Mouse (Mus musculus) lung, embryonic 16.5 days (tissue): Measurements from ENCODE around the gene Cybrd1. TPM values are rescaled to one million over a fixed set of nuclear protein-coding genes. Genes with fewer than 3 reads are reported as not detected.

Experiments
- ATAC-seq: fragments of 200-750 bp; cut with Nextera tagmentation; 2 replicates; pipeline ENCODE4 v1.8.0; 2017; ENCODE audit warnings: low read depth, mild to moderate bottlenecking, moderate library complexity
- H3K27ac ChIP-seq: fragments of 300-500 bp; sonication (generic); 2 replicates; pipeline ENCODE4 v1.5.1; 2014; ENCODE audit warnings: mild to moderate bottlenecking, control low read depth, low read length
- H3K27me3 ChIP-seq: fragments of 300-500 bp; sonication (generic); 2 replicates; pipeline ENCODE4 v1.6.1; 2014; ENCODE audit warnings: low read depth, low read length, mixed read lengths; ENCODE audit not compliant: control insufficient read depth, insufficient read depth
- H3K36me3 ChIP-seq: fragments of 300-500 bp; sonication (generic); 2 replicates; pipeline ENCODE4 v1.6.1; 2014; ENCODE audit warnings: low read length; ENCODE audit not compliant: control insufficient read depth, insufficient read depth
- H3K4me1 ChIP-seq: fragments of 300-500 bp; sonication (generic); replicated peaks from 2 replicates; pipeline ENCODE4 v1.6.1; 2014; ENCODE audit warnings: low read length, mixed read lengths; ENCODE audit not compliant: control insufficient read depth, insufficient read depth
- H3K4me2 ChIP-seq: fragments of 300-500 bp; sonication (generic); 2 replicates; pipeline ENCODE4 v1.6.1; 2014; ENCODE audit warnings: low read depth, low read length, control low read depth
- H3K4me3 ChIP-seq: fragments of 300-500 bp; sonication (generic); 2 replicates; pipeline ENCODE4 v1.5.1; 2014; ENCODE audit warnings: mild to moderate bottlenecking, low read length, control low read depth
- H3K9ac ChIP-seq: fragments of 300-500 bp; sonication (generic); 2 replicates; pipeline ENCODE4 v1.6.1; 2014; ENCODE audit warnings: low read length, control low read depth
- H3K9me3 ChIP-seq: fragments of 300-500 bp; sonication (generic); 2 replicates; pipeline ENCODE4 v1.6.1; 2016; ENCODE audit warnings: low read length; ENCODE audit not compliant: control insufficient read depth
- WGBS: fragments of 180-500 bp; shearing (Covaris S2); extraction: QIAGEN DNeasy Blood & Tissue Kit; methylation state at CpG from one replicate; pipeline ENCODE4 v1.1.7; 2014; 5-methylcytosine and 5-hydroxymethylcytosine counted together
- polyA plus RNA-seq: library from polyadenylated mRNA; unstranded; fragments of >200 nt; fragmentation: Nextera tagmentation; extraction: Ambion mirVana; gene quantifications from 2 replicates; pipeline ENCODE4 v1.2.1, GENCODE M21; 2015

The Cybrd1 gene
- polyA plus RNA-seq, 1 experiment from 2014 or later = 4.6 TPM

DNA sequence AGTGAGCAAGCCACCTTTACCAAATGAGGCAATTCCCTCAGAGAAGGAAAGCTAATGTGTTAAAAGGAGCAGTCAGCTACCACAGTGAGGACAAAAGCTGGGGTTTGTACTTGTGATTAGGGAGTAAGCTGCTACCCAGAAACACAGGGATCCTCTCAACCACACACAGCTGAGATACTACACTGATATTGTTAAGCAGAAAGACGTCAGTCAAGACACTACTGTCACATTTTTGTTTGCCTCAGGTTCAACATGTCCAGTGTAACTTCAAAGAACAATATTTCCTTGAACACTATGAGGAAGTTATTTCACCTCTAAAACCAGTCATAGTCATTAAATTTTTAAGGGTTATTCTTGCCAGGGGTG, 59.5 kb downstream of the Cybrd1 start:
- H3K27ac ChIP-seq = no peak overlapping the region
- H3K27me3 ChIP-seq = no peaks in the 10 kb centered on the region
- 53% methylated on average over 1 of the region's 1 CpGs for WGBS
- no peaks in the 10 kb centered on the region for H3K4me1 ChIP-seq
- no peaks in the 10 kb centered on the region for H3K36me3 ChIP-seq
- H3K4me2 ChIP-seq = no peak overlapping the region
- H3K4me3 ChIP-seq = no peak overlapping the region
- ATAC-seq = no peak
- H3K9ac ChIP-seq = no peak overlapping the region
- H3K9me3 ChIP-seq = no peaks in the 10 kb centered on the region

DNA sequence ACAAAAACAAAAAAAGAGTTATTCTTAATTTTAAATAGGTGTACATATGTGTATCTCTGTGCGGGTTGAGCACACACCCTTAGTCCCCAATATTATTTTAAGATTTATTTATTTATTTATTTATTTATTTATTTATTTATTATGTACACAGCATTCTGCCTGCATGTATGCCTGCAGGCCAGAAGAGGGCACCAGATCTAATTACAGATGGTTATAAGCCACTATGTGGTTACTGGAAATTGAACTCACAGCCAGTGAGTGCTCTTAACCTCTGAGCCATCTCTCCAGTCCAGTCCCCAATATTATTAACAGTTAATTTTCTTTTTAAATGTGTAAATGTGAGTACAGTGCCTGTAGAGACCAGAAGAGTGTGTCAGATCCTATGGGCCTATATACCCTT, 60.0 kb downstream of the Cybrd1 start:
- no peak overlapping the region for H3K27ac ChIP-seq
- no peak overlapping the region for H3K4me3 ChIP-seq
- no peaks in the 10 kb centered on the region for H3K9me3 ChIP-seq
- no peaks in the 10 kb centered on the region for H3K36me3 ChIP-seq
- no peak overlapping the region for H3K9ac ChIP-seq
- ATAC-seq = no peak
- 95% methylated on average over 1 of the region's 1 CpGs for WGBS
- H3K4me2 ChIP-seq = no peak overlapping the region
- no peaks in the 10 kb centered on the region for H3K27me3 ChIP-seq
- H3K4me1 ChIP-seq = no peaks in the 10 kb centered on the region

DNA sequence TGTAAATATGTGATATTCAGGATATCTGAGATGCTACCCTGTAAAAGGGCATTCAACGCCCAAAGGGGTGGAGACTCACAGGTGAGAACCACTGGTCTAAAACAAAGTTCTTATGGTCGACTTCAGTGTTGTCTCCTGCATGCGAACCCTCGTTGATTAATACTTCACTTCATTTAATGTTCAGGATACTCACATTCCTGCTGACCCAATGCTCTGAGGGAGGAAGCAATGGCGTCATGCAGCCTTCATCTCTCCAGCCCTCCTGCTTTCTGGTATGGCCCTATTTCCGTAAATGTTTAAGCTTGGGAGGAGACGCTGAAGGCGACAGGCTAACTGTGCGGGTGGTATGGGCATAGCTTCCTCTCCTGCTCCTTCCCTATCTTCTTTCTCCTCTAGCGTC, 62.0 kb downstream of the Cybrd1 start:
- H3K4me3 ChIP-seq = no peak overlapping the region
- H3K4me2 ChIP-seq = no peak overlapping the region
- no peak for ATAC-seq
- no peaks in the 10 kb centered on the region for H3K27me3 ChIP-seq
- H3K9me3 ChIP-seq = no peaks in the 10 kb centered on the region
- no peak overlapping the region for H3K9ac ChIP-seq
- H3K4me1 ChIP-seq = no peaks in the 10 kb centered on the region
- WGBS = 63% methylated on average over 10 of the region's 10 CpGs
- H3K36me3 ChIP-seq = no peaks in the 10 kb centered on the region
- H3K27ac ChIP-seq = no peak overlapping the region

DNA sequence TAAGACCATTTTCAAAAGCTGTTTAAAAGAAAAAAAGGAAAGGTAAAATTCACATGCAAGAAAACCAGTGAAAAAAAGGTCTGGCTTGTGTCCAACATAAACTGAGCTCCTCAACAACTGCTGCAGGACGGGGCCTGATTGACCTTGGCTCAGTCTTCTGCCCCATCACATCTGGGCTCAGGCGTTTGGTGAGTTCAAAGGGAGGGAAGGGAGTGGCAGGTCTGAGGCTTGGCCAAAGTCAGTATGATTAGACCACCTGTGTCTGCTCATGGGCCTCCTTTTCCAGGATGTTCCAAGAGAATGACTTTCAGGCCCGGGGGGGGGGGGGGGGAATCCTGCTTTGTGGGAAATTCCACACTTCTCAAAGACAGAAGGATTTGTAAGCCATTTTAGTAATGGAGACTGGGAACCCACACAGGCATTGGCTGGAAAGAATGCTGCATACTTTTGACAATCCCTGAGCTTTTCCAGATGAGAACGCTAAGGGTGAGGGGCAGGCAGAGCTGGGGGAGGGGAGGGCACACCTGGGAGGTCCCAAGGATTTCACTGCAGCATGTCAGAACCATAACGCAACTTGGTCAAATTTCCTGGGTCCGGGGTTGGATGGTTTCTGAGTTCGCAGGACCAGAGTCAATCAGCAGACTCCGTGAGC, 63.0 kb downstream of the Cybrd1 start:
- no peaks in the 10 kb centered on the region for H3K27me3 ChIP-seq
- no peak overlapping the region for H3K4me3 ChIP-seq
- H3K27ac ChIP-seq = no peak overlapping the region
- no peaks in the 10 kb centered on the region for H3K4me1 ChIP-seq
- H3K9me3 ChIP-seq = no peaks in the 10 kb centered on the region
- H3K4me2 ChIP-seq = no peak overlapping the region
- ATAC-seq = no peak
- 43% methylated on average over 8 of the region's 8 CpGs for WGBS
- H3K9ac ChIP-seq = no peak overlapping the region
- no peaks in the 10 kb centered on the region for H3K36me3 ChIP-seq

DNA sequence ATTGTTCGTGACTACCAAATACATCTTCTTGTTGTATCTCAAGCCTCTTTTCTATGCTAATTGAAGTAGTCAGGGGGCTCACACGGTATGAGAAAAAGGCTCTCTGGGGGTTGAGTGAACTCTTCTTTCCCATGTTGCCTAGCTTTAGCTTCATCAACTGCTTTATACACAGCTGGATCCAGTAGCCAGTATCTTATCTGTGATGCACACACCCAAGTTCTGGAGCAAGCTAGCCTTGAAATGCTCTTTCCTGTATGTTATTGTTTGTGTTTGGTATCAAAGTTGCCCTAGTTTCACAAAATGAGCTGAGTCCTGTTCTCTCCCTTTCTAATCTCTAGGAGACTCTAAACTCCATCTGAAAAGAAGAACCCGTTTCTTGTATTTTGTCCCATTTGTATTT, 70.2 kb downstream of the Cybrd1 start:
- 70% methylated on average over 3 of the region's 3 CpGs for WGBS
- Histone ChIP-seq H3K9me3 (0 out of 2 replicates have a peak, but pooled peaks cover 2% of the 10 kb centered on the region), H3K9ac (no peak overlapping the region), H3K4me1 (no peaks in the 10 kb centered on the region), H3K27ac (no peak overlapping the region), H3K4me2 (no peak overlapping the region), H3K4me3 (no peak overlapping the region), H3K36me3 (no peaks in the 10 kb centered on the region), H3K27me3 (no peaks in the 10 kb centered on the region; the same call in 1 of the 2 replicates)
- ATAC-seq = no peak

DNA sequence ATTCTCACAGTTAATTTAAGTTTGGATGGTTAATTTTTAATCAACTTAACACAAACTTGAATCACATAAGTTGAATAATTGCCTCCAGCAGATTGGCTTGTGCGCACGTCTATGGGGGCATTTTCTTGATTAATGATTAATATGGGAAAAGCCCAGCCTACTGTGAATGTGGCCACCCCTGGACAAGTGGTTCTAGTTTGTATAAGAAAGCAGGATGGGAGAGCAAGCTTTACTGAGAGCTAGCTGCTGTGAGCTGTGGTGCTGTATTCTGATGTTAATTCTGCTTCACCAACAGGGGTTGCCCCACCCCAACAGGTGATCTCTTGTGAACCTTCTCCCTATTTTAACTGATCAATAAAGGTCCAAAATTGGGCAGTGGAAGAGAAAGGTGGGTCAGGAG, 71.1 kb downstream of the Cybrd1 start:
- H3K27ac ChIP-seq = no peak overlapping the region
- no peak for ATAC-seq
- no peak overlapping the region for H3K4me2 ChIP-seq
- H3K27me3 ChIP-seq = no peaks in the 10 kb centered on the region; the same call in 1 of the 2 replicates
- 42% methylated on average over 2 of the region's 2 CpGs for WGBS
- H3K9ac ChIP-seq = no peak overlapping the region
- H3K4me3 ChIP-seq = no peak overlapping the region
- no peaks in the 10 kb centered on the region for H3K4me1 ChIP-seq
- 0 out of 2 replicates have a peak, but pooled peaks cover 2% of the 10 kb centered on the region for H3K9me3 ChIP-seq
- H3K36me3 ChIP-seq = no peaks in the 10 kb centered on the region

DNA sequence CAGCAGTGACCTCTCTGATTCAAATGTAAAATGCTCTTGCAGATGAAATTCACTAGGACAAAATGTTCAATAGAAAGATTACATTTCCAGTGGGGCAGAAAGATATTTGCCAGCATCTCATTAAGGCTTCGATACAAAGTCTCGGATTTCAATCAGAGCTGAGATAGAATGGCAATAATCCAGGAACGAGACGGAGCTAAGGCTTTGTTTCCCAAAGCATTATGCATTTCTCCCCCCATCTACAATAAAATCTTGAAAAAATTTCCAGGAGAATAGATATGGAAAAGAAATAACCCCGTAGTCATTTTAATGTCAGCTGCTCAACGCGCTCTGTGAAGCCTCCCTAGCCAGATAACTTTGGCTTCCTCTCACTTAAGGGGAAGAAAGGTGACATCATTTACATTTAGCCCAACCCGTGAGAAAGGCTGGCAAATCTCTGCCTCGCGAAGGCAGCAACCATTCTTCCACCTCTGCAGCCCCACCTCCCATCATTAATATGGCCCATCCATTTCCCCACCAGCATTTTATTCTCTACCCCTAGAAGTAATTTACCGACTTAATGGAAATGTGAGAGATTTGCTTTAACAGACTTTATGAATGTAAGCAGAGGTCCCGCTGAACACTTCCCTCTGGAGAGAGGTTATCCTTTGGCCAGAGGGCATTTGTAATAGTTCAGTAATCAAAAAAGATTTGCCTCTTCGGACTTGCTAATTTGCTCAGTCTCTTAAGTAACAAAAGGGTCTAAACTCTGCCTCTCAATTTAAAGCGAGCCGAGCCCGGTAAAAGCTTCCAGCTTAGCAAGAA, 73.9 kb downstream of the Cybrd1 start:
- 28% methylated on average over 16 of the region's 16 CpGs for WGBS
- Histone ChIP-seq H3K27me3 (no peaks in the 10 kb centered on the region; the same call in 1 of the 2 replicates), H3K27ac (no peak overlapping the region), H3K4me1 (peaks cover 7% of the 10 kb centered on the region), H3K9ac (no peak overlapping the region), H3K36me3 (no peaks in the 10 kb centered on the region), H3K9me3 (0 out of 2 replicates have a peak, but pooled peaks cover 2% of the 10 kb centered on the region), H3K4me2 (no peak overlapping the region), H3K4me3 (no peak overlapping the region)
- ATAC-seq = no peak

DNA sequence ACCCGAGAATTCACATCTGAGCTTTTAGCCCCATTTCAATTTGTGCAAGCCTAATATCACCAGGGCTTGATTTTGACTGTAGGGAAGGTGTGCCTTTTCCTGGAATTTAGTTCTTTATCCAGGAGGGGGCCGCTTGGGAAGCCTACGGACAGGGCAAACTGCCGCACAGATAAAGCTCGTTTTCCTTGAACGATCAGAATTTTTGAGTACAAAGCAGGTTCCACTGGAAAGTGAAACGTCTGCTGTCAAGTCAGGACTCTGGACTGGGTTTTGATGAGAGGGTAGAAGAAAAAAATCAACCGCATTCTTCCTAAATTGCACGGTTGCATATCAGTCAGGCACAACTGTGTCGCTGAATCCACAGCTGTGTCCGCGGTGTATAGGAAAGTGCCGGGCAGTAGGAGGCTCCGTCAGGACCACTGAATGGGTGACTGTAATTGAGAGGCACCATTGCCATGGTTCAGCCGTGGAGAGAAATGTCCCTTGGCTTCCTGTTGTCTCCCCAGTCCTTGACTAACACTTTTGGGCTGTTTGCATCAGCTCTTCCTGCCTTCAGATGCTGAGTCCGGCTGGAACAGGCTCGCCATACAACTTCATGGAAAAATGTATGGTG, 74.6 kb downstream of the Cybrd1 start:
- peaks cover 7% of the 10 kb centered on the region for H3K4me1 ChIP-seq
- H3K9ac ChIP-seq = no peak overlapping the region
- no peaks in the 10 kb centered on the region for H3K9me3 ChIP-seq
- WGBS = 48% methylated on average over 17 of the region's 17 CpGs
- H3K4me2 ChIP-seq = 0 out of 2 replicates have a peak overlapping the region, but pooled peaks have one; percentile 7
- no peak overlapping the region for H3K27ac ChIP-seq
- H3K27me3 ChIP-seq = no peaks in the 10 kb centered on the region; the same call in 1 of the 2 replicates
- H3K4me3 ChIP-seq = no peak overlapping the region
- no peaks in the 10 kb centered on the region for H3K36me3 ChIP-seq
- no peak for ATAC-seq
